Mouse (Mus musculus) liver, postnatal 0 days (tissue): ENCODE measurements at regions not wholly inside any gene's neighbourhood (a gene's known extent, or its start where the extent isn't known, plus 50 kb on each side); places are given as distances from the start of the nearest gene placed in this dataset.

Experiments
- CTCF ChIP-seq: sonication (generic); IDR thresholded peaks from 2 replicates; pipeline ENCODE4 v1.5.1; 2016; ENCODE audit warnings: antibody characterized with exemption, low read depth
- EP300 ChIP-seq: IDR thresholded peaks from 2 replicates; pipeline ENCODE4 v1.6.1; 2016; ENCODE audit warnings: antibody characterized with exemption, low read depth, mild to moderate bottlenecking

GRCm38 (mm10) chr12:10537069-10537468 is 146.5 kb downstream of the Rdh14 start:
- TF ChIP-seq CTCF (peak; percentile 85), EP300 (no peak)
